Mouse (Mus musculus): Measurements from ENCODE around the gene Adap1.

Gene Adap1

GRCm38 (mm10) chr5:139323260-139323924 lies 2.0 kb downstream of the Adap1 start:
- no peak for DNase-seq (ENCODE audit: low spot score in 2 of 2)

DNA sequence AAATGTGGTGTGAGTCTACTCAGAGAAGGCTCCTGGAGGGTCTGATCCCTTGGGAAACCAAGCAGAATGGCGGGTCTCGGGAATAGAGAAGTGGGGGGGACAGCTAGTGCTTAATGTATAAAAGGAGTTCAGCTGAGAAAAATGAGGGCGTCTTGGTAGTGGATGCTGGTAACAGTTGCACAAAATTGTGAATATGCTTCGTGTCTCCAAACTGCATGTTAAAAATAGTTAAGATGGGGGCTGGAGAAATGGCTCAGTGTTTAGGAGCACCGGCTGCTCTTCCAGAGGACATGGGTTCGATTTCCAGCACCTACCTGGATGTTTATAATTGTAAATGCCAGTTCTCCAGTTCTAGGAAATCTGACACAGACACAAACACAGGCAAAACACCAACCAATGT lies 4.1 kb downstream of the Adap1 start:
- no peak for DNase-seq (ENCODE audit: low spot score in 2 of 2)

DNA sequence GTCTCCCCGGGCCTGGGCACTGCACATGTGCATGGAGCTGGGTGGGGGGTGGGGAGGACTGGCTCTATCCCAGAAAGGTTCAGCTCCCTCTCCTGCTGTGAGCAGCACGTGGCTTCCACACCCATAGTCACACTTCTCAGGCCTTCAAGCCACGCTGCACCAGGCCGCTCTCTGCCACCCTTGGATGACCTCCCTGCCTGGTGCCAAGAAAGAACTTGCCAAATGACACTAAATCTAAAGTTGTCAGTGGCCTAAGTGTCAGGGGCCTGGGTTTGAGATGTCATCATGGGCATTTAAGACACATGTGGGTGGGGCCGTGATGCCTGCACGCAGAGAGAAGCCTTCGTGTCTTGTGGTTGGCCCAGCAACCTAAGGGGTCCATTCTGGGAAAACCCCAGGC lies 5.0 kb downstream of the Adap1 start:
- DNase-seq (ENCODE audit: low spot score in 2 of 2), result no peak

- no peak for DNase-seq (ENCODE audit: low spot score in 2 of 2)
Observed at GRCm38 (mm10) chr5:139317751-139318504, 7.5 kb downstream of the Adap1 start.

- no peak for DNase-seq (ENCODE audit: low spot score in 2 of 2)
Observed at GRCm38 (mm10) chr5:139316982-139317675, 8.3 kb downstream of the Adap1 start.

DNA sequence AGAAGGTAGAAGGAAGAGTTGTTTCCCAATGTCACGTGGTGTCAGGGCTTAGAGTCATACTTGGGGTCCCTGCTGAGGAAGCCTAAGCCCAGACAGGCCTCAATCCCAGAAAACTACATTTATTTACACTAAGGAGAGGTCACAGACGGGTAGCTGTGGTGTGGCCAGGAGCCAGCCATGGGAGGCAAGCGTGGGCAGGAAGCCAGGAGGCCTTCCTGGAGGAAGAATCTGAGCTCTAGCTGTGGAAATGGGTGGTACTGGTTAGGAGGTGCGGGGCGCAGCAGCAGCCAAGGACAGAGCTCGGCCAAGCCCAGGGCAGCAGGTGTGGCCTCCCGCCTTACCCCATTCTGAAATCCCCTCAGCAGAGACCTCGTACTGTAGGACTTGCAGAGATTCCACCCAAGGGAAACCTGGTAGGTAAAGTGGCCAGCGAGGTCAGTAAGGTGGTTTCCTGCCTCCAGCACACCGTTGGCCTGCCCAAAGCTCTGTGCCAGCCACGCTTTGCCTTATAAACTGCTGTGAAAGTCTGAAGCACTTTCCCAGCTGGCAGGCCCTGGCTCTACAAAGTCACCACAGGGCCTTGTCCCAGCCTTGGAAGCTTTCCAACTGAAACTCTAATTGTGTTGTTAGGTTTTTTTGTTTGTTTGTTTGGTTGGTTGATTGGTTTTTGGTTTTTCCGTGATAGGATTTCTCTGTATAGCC lies 10.3 kb downstream of the Adap1 start:
- no peak for DNase-seq (ENCODE audit: low spot score in 2 of 2)

- no peak for DNase-seq (ENCODE audit: low spot score in 2 of 2)
Observed at GRCm38 (mm10) chr5:139313536-139313935, 11.9 kb downstream of the Adap1 start.

GRCm38 (mm10) chr5:139311822-139312221 lies 13.6 kb downstream of the Adap1 start:
- no peak for DNase-seq (ENCODE audit: low spot score in 2 of 2)

GRCm38 (mm10) chr5:139310477-139310876 lies 14.9 kb downstream of the Adap1 start:
- no peak for DNase-seq (ENCODE audit: low spot score in 2 of 2)

GRCm38 (mm10) chr5:139309946-139310345 lies 15.5 kb downstream of the Adap1 start:
- DNase-seq (ENCODE audit: low spot score in 2 of 2), result no peak

DNA sequence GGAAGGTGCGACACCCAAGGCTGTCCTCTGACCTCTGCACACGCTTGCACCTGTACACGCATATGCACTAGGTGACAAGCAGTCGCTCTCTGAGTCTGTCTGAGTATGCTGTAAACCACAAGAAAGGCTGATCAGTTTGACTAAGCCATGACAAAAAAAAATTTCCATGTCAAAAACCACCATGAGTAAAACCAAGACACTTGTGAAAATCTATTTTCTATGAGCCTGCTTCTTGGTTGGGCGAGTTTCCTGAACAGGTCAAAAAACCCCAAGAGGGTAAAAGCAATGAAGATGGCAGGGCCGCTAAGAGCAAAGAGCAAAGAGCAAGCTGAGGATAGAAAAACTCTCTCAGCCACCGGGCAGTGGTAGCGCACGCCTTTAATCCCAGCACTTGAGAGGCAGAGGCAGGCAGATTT lies 21.8 kb downstream of the Adap1 start:
- DNase-seq (ENCODE audit: low spot score in 2 of 2), result peak; percentile 39 to 59

- DNase-seq (ENCODE audit: low spot score in 2 of 2), result no peak
Observed at GRCm38 (mm10) chr5:139302101-139302500, 23.3 kb downstream of the Adap1 start.

DNA sequence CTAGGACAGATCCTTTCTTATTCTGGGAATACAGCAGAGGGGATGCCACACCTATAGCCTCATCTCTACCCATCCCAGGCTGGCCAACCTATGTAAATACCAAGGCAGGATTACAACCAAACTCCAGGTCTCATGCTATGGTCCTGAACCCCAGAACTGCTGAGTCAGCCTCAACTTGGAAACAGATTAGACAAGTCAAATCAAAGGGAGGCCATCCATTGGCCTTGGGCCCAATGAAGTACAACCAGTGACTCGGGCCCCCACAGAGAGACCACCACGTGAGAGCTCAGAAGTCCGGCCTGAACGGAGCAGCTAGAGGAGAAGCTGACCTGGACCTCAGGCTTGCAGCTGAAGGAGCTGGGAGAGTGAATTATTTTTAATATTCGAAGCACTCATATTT lies 27.7 kb downstream of the Adap1 start:
- no peak for DNase-seq (ENCODE audit: low spot score in 2 of 2)

DNA sequence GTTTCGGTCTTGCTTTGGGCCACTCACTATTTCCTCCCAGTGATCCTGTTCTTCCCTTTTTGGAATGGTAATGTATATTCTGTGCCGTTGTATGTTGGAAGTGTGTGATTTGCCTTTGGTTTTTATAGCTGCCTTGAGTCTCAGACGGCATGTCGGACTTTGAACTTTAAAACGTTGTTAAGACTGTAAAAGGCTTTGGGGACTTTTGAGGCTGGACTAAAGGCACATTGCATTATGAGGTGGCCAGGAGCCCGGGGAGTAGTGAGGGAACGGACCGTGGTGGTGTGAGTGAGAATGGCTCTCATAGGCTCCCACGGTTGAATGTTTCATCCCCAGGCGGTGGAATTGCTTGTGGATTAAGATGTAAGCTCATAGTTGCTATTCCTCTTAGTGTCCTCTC lies 28.3 kb downstream of the Adap1 start:
- DNase-seq (ENCODE audit: low spot score in 2 of 2), result no peak

DNA sequence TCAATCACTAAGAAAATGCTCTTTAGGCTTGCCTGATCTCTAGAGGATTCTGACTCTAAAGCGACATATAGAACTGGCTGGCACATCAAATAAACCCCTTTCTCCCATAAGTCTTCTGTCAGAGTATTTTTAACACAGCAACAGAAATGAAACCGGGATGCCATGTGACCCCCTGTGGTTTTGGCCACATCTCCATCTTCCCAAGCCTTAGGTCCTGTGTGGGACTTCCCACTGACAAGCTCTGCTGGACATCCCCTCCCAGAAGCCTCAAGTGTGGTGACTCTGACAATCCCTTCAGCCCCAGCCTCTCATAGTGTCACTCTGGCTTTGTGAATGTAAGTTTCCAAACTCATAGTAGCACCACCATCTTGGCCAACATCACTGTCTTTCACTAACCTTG lies 31.3 kb downstream of the Adap1 start:
- DNase-seq (ENCODE audit: low spot score in 2 of 2), result no peak

DNA sequence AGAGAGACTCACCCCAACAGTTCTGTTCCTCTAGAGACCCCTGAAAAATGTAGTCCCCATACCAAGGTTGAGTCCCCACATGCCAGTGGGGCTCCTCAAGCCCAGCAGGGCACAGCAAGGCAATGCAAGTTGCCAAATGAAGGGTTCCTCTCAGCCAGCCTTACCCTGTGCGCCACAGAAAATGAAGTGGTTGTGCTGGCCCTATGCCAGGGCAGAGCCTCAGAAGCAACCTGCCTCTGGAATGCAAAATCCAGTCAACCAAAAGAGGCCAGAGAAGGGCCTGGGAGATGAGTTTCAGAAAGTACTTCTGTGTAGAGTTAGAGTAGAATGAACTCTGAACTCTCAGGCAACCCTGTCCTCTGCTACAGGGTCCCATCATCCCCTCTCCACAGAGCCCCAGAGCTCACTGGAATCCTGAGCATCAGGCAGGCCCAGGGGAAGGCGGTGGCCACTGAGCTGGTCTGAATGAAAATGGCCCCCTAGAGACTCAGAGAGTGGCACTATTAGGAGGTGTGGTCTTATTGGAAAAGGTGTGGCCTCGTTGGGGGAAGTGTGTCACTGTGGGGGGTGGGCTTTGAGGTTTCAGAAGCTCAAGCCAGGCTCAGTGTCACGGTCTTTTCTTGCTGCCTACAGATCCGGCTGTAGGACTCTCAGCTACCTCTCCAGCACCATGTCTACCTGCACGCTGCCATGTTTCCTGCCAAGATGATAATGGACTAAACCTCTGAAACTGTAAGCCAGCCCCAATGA lies 33.4 kb downstream of the Adap1 start:
- DNase-seq (ENCODE audit: low spot score in 2 of 2), result no peak

DNA sequence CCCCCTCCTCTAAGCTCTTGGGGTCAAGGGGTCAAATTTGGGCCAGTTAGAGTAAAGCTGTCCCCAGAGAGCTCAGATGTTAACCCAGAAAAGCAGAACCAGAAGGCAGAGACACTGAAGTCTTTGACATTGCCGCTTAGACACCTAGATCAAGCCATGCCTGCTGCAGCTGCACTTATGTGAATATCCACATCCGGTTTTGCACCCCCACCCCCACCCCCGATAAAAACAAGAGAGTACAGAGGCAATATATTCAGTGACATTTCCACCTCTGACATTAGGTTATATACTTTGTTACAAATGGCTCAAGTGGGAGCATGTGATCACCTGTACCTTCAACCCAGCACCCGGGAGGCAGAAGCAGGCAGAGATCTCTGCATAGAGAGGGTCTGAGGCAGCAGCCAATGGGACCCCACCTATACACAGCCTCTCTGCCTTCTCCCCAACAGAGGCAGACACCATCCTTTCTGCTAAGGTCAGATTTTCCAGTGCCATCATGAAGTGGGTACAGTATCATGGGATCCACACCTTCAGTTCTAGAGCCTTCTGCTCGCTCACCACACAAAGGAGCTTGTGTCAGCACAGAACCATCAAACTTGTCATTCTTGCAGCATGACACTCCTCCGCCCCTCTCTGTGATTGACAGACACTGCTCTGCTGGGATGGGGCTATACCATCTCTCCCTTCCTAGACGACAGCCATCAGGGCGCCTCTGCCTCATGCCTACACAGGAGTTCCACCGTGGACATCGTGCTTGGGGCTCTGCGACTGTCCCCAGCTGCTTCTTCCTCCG lies 34.8 kb downstream of the Adap1 start:
- DNase-seq (ENCODE audit: low spot score in 2 of 2), result no peak

GRCm38 (mm10) chr5:139288591-139288990 lies 36.8 kb downstream of the Adap1 start:
- no peak for DNase-seq (ENCODE audit: low spot score in 2 of 2)

- no peak for DNase-seq (ENCODE audit: low spot score in 2 of 2)
Observed at GRCm38 (mm10) chr5:139287787-139288186, 37.6 kb downstream of the Adap1 start.

GRCm38 (mm10) chr5:139287099-139287498 lies 38.3 kb downstream of the Adap1 start:
- DNase-seq (ENCODE audit: low spot score in 2 of 2), result peak in 1 of 2 experiments; percentile 56

All from spleen, postnatal 36 days (tissue).